Mouse (Mus musculus): ENCODE results near the gene Calm4.
"Not testable (repeated sequence)": the region's sequence is repeated elsewhere in the genome, so short reads cannot be mapped to it uniquely, and the experiment has no call there.

Gene Calm4

DNA sequence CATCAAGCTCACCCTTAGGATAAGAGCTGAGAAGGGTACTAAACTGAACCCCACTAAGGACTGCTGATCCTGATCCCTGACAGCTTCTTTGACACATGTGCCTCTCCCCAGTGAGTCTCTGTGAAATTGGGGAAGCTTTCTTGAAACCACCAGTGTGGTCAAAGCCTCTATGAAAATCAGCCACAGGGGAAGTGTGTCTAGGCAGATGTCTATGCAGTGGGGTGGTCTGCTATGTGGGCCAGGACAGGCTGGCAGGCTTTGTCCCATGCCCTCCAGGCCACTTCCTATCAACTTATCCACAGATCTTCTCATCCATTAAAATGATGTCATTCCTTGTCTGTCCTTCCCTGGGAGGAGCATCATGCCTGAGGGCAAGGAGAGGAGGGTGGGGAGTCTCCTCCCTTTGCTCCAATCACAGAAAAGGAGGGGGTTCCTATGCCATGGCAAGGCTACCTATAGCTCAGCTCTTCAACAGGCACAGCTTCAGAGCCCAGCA lies at the start of gene Calm4:
Gene Calm4 (plus strand): TSS at position 446 of the 496 bp plus-strand sequence.
- not testable (repeated sequence) for DNase-seq (ENCODE audit: low read depth, low spot score)

DNA sequence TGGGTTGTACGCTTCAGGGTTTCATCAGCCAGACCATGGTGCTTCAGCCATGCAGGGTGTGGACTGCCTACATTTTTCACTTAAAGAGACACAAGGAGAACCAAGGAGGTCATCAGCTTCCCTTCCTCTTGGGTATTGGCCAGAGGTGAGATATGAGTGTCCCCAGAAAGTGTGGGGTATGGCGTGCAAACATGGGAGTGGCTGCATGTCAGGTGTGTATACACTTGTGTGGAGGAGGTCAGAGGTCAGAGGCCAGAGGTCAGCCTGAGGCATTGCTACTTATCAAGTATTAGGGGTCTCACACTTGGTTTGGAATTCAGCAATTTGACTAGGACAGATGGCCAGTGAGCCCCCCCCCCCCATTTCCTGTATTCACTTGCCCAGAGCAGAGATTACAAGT lies 49.0 kb upstream of the Calm4 start:
- DNase-seq (ENCODE audit: low read depth, low spot score) = no peak

DNA sequence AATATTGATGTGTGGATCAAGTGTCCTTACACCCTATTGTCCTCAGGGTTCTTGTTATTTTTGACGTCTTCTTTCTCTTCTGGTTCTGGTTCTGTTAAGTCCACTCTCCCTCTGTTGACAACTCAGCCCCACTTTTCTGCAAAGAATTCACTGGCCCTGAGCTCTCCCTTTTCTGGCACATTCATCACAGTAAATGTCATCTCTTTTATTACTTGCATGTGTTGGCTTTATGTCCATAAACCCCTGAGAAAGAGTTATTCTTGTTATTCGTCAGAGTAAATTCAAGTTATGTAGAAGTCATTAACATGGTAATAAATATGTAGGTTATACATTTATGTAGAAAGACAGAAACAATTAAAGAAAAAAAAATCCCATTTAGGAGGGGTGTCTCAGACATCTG lies 48.0 kb upstream of the Calm4 start:
- DNase-seq (ENCODE audit: low read depth, low spot score) = no peak

DNA sequence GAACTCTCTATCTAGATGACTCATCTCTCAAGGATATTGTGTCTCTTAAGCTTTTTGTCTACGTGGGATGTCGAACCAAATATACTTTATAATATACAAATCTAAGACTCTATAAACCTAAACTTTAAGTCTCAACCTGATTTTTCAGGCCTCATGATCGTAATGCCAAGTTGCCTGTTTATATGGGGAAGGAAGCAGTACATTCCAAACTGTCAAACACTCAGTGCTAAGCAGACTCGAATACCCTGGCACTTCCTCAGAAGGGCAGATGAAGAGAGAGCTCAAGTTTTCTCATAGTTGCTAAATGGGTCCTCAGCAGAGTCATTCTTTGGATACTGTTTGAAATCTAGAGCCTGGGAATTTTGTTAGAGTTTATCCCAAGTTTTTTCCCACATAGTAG lies 40.9 kb upstream of the Calm4 start:
- no peak for DNase-seq (ENCODE audit: low read depth, low spot score)

DNA sequence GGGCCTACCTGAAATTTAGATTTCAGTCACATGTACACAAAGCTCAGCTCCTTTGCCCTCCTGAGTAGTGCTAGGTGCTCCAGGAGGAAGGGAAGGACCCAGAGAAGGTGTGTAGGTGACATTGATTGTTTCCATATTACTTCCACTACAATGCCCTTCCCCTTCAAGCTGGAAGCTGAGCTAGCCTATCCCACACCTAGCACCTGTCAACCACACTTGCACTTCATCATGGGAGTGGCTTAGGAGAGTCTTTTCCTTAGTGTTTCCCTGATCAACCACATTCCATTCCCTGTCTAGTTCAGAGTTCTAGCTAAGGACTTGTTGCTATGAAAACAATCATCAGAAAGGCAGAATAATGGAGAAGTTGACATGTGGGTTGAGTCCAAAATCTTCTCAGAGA lies 38.8 kb upstream of the Calm4 start:
- no peak for DNase-seq (ENCODE audit: low read depth, low spot score)

DNA sequence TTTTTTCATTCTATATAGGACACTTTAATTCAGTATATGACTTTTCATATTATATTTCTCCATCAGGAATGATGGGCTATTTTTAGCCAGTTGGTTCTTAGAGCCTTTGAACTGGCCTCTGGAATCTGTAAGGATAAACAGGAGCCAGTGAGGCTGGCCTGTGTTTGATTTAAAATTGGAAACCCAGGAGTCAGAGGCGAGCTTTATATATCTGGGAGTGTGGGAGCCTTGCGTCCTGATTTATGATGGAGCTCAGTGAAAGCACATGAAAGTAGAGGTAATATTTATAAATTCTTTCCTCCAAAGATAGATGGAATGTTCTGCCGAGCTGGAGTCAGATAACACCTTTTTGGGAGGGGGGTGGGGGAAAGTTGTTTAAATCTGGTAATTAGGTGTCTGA lies 38.2 kb upstream of the Calm4 start:
- no peak for DNase-seq (ENCODE audit: low read depth, low spot score)

DNA sequence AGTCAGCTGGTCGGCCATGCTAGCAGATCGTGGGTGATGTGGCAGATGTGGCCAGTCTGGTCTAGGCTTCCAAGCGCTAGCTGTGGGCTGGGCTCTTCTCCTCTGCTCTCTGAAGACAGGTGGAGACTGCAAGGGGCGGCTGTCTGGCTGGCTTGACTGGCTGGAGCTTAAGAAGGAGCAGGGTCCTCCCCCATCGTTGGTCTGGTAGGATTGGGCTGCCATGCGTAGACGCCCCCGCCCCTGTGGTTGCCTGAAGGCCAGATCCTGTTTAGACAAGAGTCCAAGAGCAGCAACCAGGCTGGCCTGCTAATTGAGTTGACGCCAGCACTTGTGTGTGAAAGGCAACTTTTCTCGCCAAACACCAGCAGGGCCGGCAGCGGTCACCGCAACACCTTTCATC lies 33.4 kb upstream of the Calm4 start, which contains the start of gene Calml3:
Gene Calml3 (minus strand): TSS at position 131 of the 400 bp plus-strand sequence.
- no peak for DNase-seq (ENCODE audit: low read depth, low spot score)

DNA sequence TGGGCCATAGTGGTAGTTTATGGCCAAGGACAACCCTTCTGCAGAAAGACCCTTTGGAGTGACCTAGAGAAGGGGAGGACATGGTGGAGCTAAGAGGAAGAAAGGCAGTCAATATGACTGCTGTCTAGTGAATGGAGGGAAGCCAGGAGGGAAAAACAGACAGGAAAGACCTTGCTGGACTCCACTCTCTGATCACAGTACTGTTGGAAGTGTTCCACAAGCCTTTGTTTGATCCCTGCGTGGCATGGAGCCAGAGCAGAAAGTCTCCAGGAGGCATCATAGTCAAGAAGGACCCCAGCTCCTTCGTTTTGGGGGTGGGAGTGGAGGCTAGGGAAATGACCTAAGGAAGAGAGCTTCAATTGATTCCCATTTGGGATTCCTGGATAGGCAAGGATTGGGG lies 32.4 kb upstream of the Calm4 start:
- DNase-seq (ENCODE audit: low read depth, low spot score) = no peak

DNA sequence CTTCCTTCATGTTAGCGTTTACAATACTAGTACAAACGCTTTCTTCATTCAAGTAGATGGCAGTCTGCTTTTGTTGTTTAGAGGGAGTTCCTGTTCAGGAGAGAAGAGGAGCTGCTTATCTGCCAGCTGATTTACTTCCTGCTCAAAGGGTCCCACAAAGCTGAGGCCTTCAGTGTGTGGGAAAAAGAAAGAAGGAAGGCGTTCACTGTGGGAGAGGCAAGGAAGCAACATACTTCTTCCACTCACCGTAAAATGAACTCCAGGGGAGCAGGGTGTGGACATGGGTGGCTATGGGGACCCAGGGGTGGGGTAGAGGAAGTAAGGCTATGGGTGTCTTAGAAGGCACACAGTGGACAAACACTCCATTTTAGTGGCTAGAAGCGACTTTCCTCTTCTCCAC lies 31.9 kb upstream of the Calm4 start:
- no peak for DNase-seq (ENCODE audit: low read depth, low spot score)

DNA sequence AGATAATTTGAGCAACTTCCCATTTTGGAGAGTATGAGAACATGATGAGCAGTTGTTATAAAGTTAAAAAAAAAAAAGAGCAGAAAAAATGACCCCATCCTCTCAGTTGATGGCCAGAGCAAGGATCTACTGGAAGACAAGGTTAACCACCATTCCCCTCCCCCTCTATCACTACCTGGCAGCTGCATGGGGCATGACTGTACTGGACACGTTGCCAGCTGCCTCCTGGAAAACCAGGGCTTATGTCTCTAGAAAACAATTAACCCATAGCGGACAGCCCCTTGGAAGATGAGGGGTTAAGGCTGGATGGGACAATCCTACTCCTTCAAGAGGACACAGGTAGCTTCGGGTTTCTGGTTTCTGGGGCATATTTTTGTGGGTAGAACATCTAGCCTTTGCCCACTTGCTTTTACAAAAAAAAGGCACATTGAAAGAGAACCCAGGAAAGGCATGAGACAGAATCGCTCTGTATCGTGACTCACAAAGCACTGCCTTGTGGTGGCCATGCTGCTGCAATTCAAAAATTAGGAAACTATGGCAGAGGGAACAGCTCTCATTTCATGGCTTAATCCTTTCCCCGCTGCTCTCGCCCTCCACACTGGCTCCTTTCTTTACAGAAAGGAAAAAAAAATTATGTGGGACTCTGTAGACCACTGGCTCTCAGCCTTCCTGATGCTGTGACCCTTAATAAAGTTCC lies 30.3 kb upstream of the Calm4 start:
- no peak for DNase-seq (ENCODE audit: low read depth, low spot score)

DNA sequence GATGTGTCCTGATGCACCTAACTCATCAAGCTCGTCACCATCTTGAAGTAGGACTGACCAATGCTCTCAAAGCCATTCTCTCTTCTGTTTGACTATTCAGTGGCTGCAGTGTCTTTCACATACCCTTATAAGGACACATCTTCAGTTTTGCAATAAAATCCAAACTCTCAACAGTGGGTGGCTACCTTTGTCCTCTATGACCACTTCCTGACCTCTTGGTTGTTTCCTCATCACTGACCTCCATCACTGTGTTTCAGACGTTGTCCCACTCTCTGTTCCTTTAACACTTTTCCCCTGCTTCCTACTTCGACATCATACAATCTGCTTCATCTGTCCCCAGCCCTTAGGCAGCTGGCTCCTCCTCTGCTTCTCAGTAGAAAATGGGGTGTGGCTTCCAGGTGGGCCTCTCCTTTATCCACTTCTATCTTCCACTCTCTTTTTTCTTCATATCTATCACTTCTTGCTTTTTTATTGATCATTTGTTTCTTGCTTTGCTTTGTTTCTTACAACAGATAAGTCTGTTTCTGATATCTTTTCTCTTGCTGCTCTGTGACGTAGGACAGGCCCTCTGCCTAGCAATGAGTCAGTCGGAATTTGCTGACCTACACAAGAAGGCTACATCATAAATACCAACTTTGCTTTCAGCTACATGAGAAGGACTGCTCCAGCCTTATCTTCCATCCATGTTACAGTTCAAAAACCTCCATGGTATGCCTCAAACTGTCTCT lies 19.4 kb upstream of the Calm4 start:
- no peak for DNase-seq (ENCODE audit: low read depth, low spot score)

DNA sequence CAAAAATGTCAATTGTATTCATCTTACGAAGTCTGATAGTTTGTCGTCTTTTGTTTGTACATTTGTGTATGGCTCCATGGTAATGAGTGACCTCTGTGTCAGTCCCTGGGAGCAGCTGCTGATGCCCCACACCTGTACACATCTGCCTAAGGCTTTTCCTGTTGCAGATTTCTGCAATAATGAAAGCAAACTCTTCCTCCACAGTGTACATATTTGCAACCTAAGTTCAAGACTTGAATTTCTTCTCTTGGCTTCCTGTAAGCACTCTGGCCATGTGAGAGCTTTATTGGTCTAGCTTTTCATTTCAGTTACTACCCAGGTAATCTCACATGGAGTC lies 18.8 kb upstream of the Calm4 start:
- DNase-seq (ENCODE audit: low read depth, low spot score) = no peak

DNA sequence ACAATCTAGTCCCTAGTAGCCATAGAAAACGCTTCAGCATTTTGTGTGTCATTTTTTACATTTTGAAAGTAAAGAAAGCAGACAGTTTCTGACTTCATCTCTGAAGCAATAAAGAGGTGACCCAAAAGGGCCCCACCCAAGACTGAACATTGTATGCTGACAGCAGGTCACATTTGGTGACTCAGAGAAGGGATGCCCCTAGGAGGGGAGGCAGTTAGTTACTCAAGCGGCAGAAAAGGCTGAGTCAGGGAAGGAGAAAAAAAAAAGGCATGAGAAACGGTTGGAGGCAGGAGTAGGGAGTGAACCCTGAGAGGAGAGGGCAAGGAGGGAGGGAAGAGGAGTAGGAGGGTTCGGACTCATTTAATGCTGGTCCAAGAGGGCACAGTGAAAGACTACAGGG lies 15.5 kb upstream of the Calm4 start:
- no peak for DNase-seq (ENCODE audit: low read depth, low spot score)

DNA sequence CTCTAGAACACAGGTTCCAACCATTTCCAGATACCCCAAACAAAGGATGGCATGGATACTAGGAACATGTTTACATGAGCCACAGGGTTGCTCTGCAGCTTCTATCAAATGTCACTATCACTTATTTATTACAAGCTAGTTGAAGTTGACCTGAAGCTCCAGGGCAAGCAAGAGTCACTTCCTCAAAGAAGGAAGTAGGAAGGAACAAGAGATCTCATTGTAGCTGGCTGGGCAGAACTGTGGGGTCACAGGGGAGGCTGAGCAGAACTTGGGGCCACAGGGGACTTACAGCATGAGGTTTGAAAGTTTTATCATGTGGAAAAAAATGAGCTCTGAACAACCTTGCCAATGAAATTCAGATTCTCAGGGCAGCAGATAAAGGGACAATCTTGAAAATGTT lies 11.8 kb upstream of the Calm4 start:
- DNase-seq (ENCODE audit: low read depth, low spot score) = no peak

DNA sequence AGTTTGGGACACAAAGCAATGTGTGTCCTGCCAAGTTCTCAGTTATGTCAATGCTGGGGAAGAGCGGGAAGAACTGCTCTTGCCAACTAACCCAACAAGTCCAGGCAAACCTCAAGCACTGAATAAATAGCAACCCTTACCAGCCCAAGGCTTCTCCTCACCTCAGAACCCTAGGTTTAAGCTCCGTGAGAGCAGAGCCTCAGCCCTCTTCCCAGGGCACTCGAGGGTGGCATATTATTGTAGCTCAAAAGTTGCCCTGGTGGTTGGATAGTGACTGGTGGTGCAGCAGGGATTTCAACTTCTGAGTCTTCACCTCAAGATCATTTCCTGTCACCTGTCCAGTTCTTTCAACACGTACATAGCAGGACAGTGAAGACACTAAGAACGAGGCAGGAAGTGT lies 6.0 kb upstream of the Calm4 start:
- no peak for DNase-seq (ENCODE audit: low read depth, low spot score)

DNA sequence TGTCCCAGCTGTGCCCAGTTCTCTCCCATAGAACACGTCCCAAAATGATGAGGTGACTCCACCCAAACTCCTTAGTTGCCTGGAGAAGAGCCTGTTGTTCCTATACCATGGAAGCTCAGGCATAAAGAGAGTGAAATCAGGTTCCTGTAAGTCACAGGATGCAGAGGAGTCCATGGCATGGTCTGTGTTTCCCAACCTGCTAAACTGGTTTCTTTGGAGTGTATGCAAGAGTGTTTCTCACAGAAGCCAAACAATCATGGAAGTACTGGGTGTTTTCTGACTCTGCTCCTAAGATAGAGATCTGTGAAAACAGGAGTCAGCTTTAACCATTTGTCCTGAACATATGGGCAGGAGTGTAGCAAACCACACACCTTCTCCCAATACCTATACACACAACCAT lies 5.6 kb upstream of the Calm4 start:
- no peak for DNase-seq (ENCODE audit: low read depth, low spot score)

DNA sequence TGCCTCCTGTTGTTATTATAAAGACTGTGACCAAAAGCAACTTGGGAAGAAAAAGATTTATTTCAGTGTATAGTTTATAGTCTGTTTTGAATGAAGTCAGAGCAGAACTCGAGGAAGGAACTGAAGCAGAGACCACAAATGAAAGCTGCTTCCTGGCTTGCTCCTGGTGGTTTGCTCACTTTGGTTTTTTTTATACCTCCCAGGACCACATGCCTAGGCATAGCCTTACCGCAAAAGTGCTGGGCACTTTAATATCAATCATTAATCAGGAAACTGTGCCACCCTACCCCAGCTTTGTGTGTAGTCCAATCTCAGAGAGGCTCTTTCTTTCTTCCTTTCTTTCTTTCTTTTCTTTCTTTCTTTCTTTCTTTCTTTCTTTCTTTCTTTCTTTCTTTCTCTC lies 5.1 kb upstream of the Calm4 start:
- DNase-seq (ENCODE audit: low read depth, low spot score) = no peak

DNA sequence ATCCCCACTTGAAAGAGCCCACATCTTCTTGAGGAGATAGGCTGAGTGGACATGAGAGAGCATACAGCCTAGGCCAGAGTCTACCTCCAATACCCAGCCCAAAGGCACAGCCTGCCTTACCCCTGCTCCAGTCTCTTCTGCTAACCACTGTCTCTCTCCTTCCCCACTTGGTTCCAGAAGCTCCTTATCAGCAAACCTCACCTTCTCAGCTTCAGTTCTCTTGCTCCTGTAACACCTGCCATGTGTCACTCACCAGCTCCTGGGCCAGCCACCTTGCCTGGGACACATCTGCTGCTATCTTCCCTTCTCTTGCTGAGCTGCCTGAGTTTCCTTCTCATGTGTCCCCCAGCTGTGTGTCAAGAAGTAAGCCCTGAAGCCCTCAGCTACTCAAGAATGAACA lies 3.9 kb upstream of the Calm4 start:
- DNase-seq (ENCODE audit: low read depth, low spot score) = not testable (repeated sequence)

DNA sequence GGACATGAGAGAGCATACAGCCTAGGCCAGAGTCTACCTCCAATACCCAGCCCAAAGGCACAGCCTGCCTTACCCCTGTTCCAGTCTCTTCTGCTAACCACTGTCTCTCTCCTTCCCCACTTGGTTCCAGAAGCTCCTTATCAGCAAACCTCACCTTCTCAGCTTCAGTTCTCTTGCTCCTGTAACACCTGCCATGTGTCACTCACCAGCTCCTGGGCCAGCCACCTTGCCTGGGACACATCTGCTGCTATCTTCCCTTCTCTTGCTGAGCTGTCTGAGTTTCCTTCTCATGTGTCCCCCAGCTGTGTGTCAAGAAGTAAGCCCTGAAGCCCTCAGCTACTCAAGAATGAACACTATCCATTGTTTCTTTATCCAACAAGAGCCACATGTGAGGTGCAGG lies 3.1 kb downstream of the Calm4 start:
- DNase-seq (ENCODE audit: low read depth, low spot score) = not testable (repeated sequence)

DNA sequence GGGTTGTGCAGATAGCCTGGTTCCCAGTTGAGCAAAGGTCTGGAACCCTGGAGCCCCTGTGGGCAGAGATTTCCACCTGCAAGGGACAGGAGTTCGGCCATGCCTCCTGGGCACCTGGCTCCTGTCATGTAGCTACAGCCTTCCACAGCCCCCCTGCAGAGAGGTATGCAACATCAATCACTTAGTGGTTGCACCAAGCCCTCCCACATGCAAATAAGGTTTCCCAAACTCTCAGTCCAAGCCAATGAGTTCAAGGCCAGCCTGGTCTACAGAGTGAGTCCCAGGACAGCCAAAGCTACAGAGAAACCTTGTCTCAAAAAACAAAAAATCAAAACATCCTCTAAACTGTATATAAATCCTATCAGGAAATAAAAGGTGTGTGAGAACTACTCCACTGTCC lies 12.8 kb downstream of the Calm4 start:
- DNase-seq (ENCODE audit: low read depth, low spot score) = no peak

DNA sequence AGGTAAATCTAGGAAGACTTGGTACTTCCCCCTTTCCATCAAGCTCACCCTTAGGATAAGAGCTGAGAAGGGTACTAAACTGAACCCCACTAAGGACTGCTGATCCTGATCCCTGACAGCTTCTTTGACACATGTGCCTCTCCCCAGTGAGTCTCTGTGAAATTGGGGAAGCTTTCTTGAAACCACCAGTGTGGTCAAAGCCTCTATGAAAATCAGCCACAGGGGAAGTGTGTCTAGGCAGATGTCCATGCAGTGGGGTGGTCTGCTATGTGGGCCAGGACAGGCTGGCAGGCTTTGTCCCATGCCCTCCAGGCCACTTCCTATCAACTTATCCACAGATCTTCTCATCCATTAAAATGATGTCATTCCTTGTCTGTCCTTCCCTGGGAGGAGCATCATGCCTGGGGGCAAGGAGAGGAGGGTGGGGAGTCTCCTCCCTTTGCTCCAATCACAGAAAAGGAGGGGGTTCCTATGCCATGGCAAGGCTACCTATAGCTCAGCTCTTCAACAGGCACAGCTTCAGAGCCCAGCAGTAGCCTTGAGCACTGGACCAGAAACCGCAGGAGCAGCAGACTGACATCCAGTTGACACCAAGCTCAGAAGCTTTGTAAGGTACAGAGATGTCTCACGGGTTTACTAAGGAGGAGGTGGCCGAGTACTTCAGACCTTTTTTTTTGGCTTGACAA lies 16.2 kb downstream of the Calm4 start, which contains the start of gene Calm5:
Gene Calm5 (plus strand): TSS at position 526 of the 686 bp plus-strand sequence.
- DNase-seq (ENCODE audit: low read depth, low spot score) = not testable (repeated sequence)

DNA sequence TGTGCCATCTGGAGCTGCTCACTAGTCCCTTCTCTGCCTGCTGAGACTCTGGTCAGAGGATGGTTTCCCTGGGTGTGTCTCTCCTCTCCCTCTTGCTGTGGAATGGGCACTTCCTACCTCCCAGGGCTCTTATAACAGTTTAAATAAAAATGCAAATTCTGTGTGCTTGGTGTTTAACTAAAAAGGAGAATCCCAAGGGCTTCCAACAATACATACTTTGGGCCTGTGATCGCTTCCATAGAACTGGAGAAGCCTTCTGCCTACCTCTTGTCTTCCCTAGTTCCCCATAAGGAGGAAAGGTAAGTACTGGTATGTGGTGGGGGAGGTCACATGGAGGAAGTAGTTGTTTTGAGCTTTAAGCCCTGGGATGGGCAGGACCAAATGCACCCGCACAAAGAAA lies 17.3 kb downstream of the Calm4 start:
- DNase-seq (ENCODE audit: low read depth, low spot score) = no peak

DNA sequence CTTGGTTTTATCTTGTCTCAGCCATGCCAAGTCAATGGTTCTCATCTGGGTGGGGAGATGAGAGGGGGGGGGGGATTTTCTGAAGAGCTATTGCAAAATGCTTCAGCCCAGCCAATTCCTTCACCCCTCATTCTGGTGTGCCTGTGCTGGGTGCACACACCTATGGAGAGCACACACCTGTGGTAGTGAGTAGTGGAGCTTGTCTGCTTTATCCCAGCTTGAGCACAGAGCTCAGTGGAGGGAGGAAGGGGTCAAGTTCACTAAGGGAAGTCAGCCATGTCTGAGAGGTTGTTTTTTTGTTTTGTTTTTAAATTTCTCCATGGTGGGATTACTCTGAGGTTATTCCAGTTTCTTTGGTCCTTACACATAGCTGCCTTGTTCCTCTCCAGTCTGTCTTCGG lies 18.7 kb downstream of the Calm4 start:
- DNase-seq (ENCODE audit: low read depth, low spot score) = no peak

Data from c-Kit-negative CD71-positive TER-119-positive erythroid progenitor cells, embryonic 14.5 days (primary cell).